Mouse (Mus musculus): Measurements from ENCODE around the gene Adgrf2. TPM values are rescaled to one million over a fixed set of nuclear protein-coding genes. Genes with fewer than 3 reads are reported as not detected.

Gene Adgrf2
- polyA plus RNA-seq (2012; rRNA removed) = 0.01 and 0.02 TPM in 2 replicates

DNA sequence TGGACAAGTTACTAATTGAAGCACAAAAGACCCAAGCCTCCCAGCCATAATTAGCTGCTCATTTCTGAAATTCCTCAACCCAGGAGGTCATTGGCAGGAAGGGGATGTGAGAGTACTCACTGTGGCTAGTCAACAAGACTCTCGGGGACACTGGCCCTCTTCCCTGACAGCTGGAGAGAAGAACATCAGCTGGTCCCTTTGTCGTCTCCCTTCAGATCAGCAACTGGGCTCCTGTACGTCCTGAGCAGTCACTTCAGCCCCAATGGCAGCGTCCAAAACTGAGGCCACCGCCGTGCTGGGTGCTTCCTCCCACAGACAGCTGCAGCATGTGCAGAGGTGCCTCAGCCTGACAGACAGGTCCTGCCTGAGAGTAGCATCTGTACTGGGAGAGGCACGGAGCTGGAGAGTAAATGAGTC is at the start of gene Adgrf2:
Gene Adgrf2 (minus strand): TSS at position 379 of the 417 bp plus-strand sequence.

DNA sequence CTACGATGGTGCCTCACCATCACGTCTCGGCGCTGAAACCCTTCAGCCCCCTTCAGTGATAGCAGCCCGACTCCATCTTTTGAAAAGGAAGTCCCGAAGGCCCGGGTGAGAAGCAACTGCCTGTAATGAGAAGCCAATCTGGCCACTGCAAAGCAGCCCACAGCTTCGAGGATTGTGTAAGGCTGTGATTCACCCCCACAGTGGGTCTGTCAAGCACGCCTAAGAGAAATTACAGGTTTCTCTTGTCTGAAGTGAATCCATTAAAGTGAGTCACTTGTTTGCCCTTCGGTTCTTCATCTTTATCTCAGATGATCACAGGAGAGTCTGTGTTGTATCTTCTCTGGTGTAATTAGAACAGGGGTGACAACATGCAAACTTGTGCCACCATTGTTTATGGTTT is 49.8 kb downstream of the Adgrf2 start, which contains the start of gene Adgrf4:
Gene Adgrf4 (minus strand): TSS at position 149 of the 400 bp plus-strand sequence.

Other genes with a start within 250 kb of the Adgrf2 start
- not detected in 2 replicates for gene Opn5, start 130.8 kb downstream of the Adgrf2 start, polyA plus RNA-seq (2012; rRNA removed)
- 0.01 and 0.02 TPM in 2 replicates for gene Adgrf4, start 49.9 kb downstream of the Adgrf2 start, polyA plus RNA-seq (2012; rRNA removed)
- gene Cd2ap, start 134.5 kb upstream of the Adgrf2 start, polyA plus RNA-seq (2012; rRNA removed) = 8.7 and 9.7 TPM in 2 replicates

Measured in liver, embryonic 18 days (tissue).